Mouse (Mus musculus): ENCODE measurements around the gene Stk4.

The Stk4 gene

DNA sequence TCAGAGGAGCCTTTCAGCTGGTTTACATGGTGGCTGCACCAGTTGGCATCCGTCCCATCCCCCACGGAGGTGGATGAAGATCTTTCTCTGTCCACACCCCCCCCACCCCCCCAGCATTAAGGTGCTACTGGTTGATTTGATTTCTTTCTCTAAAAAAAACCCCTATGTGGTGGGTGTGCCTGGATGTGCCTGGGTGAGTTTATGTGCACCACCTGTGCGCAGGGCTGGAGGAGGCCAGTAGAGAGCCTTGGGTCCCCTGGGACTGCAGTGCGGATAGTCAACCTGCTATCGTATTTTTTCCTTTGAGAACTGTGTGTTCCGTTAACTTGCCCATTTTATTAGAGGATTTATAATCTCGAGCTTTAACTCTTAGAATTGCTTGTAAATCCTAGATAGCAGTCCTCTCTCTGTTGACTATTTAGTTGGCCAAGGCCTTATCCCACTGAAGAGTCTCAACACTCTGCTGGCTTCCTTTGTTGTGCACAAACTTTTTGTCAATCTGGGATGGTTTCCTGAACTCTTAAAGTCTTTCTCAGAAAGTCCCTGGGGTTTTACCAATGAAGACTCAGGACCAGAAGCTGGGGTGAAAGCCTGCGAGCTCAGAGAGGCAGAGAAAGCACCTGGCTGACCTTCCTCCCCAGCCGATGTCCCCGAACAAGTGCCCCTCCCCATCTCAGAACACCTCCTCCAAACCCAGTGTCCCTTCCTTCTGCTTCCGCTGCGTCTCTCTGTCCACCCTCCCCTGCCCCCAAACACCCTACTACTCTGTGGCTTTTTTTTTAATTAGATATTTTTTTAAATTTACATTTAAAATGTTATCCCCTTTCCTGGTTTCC is 58.7 kb downstream of the Stk4 start:
- WGBS: 96% methylated on average over 12 of the region's 12 CpGs

DNA sequence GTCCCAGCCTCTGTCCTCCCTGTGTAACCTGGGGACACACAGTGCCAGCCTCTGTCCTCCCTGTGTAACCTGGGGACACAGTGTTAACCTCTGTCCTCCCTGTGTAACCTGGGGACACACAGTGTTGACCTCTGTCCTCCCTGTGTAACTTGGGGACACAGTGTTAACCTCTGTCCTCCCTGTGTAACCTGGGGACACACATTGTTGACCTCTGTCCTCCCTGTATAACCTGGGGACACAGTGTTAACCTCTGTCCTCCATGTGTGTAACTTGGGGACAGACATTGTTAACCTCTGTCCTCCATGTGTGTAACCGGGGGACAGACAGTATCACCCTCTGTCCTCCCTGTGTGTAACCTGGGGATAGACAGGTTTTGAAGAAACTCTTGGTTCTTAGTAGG is 61.5 kb downstream of the Stk4 start:
- 96% methylated on average over 1 of the region's 1 CpGs for WGBS

- 32% methylated on average over 6 of the region's 6 CpGs for WGBS
These were observed 64.4 kb downstream of the Stk4 start for GRCm38 (mm10) chr2:164134563-164134962.

DNA sequence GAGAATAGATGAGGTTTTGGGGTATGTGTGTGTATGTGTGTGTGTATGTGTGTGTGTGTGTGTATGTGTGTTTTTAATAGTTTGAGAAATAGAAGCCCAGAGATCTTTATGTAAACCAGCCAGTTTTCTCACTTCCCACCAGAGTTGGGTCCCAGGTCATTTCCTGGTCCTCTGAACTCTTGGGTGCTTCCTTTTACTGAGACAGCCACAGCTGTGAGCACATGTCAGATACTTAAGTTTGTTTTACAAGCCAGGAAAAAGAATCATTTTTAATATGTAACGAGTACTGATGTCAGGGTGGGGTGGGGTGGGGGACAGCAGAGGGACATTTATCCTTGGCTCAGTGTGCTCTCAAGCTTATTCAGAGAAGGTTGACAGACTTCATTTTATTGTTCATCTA is 65.2 kb downstream of the Stk4 start:
- 72% methylated on average over 1 of the region's 1 CpGs for WGBS

- WGBS: 48% methylated on average over 2 of the region's 2 CpGs
These were observed 66.3 kb downstream of the Stk4 start for GRCm38 (mm10) chr2:164136393-164136792.

DNA sequence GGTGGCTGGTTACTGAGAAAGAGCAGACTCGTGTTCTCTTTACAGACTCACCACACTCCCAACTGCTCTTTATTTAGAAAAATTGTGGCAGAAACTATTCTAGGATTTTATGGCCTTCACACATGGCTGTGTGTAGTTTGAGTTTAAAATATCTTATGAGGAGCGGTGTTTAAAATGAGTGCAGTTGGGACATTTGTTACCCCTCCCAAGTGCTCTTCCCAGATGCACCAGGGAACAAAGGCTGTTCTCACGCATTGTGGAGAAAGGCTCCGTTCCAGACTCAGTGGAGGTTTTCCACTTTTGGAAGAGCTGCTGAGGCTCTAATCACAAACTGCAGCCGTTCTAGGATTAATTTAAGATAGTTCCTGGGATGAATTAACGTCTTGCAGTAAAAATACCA is 67.6 kb downstream of the Stk4 start:
- 23% methylated on average over 6 of the region's 6 CpGs for WGBS

GRCm38 (mm10) chr2:164142021-164142420 is 71.9 kb downstream of the Stk4 start:
- 15% methylated on average over 10 of the region's 10 CpGs for WGBS

DNA sequence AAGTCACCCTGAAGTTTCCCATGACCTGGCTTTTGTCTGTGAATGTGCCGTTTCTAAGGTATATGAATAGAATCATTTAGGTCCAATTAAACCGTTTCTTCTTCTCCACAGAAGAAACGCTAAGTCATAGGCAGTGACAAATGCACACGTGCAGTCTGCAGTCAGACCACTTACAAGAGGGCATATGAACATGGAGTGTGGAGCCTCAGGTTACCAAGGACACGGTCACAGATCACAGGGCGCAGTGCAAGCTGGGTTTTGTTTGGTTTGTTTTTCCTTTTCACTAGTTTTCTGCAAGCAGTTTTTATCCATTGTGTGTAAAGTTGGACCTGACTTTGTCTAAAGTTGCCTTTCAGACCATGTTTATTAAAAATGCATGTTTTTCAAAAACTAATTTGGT is 73.9 kb downstream of the Stk4 start:
- WGBS: 85% methylated on average over 6 of the region's 6 CpGs

GRCm38 (mm10) chr2:164144541-164144940 is 74.4 kb downstream of the Stk4 start:
- 94% methylated on average over 10 of the region's 10 CpGs for WGBS

DNA sequence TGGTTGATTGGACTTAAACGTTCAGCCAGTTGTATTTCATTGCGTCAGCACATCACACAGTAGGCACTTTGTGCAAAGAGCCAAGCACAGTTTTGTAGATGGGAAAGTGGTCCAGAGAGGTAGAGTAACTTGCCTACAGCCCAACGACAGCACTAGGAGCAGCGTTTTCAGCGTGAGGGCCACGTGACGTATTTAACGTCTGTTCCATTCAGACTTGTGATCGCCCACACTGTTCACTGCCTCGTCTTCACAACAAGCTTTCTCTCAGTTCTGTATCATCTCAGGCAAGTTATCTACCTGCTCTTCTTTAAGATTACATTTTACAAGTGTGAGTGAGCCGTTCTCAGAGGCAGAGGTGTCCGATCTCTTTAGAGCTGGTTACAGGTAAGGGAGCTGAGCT is 76.4 kb downstream of the Stk4 start:
- WGBS: 70% methylated on average over 12 of the region's 12 CpGs

- WGBS: 53% methylated on average over 14 of the region's 14 CpGs
These were observed 80.1 kb downstream of the Stk4 start for GRCm38 (mm10) chr2:164150086-164150760.

- WGBS: 94% methylated on average over 11 of the region's 11 CpGs
These were observed 82.2 kb downstream of the Stk4 start for GRCm38 (mm10) chr2:164152341-164152740.

GRCm38 (mm10) chr2:164154007-164154406 is 83.9 kb downstream of the Stk4 start:
- WGBS: 87% methylated on average over 10 of the region's 10 CpGs

DNA sequence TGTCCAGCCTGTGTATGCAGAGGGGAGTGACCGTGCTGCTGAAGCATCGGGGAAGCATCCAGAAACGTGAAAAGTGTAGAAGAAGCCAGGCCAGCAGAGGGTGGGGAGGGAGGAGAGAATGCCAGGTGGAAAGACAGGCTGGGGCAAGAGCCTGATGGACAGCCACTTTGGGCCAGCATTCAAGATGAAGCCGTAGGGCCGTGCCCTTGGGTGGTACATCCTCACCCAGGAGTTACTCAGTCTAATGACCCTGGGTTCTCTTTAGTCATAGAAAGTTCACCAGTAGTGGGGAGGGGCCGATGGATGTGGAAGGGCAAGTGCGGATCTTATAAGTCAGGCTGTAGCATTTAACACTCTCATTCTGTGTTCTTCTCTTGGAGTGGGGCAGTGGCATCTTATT is 86.0 kb downstream of the Stk4 start:
- 88% methylated on average over 7 of the region's 7 CpGs for WGBS

GRCm38 (mm10) chr2:164158838-164159237 is 88.7 kb downstream of the Stk4 start:
- WGBS: 77% methylated on average over 2 of the region's 2 CpGs

DNA sequence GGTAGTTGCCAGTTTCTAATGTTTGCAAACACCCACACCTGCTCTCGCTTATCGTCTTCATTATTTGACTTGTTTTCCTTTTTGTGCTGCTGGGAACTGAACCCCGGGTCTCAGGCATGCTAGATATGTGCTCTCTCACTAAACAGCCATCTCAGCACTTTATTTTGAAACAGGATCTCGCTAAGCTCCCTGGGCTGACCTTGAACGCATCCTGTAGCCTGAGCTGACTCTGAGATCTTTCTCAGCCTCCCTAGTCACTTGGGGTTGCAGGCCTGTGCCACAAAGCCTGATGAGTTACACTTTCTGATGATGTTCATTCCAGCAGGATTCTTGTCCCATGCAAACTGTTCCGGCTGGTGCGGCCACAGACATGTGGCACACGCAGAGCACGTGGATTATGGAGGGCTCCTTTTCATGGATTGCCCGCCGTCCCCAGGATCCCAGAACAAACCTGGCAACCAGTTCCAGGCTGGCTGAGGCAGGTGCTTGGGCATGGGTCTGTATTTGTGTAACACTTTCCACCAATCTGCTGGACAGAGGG is 91.5 kb downstream of the Stk4 start:
- WGBS: 85% methylated on average over 11 of the region's 11 CpGs

GRCm38 (mm10) chr2:164164941-164165340 is 94.8 kb downstream of the Stk4 start:
- WGBS: 87% methylated on average over 5 of the region's 5 CpGs

DNA sequence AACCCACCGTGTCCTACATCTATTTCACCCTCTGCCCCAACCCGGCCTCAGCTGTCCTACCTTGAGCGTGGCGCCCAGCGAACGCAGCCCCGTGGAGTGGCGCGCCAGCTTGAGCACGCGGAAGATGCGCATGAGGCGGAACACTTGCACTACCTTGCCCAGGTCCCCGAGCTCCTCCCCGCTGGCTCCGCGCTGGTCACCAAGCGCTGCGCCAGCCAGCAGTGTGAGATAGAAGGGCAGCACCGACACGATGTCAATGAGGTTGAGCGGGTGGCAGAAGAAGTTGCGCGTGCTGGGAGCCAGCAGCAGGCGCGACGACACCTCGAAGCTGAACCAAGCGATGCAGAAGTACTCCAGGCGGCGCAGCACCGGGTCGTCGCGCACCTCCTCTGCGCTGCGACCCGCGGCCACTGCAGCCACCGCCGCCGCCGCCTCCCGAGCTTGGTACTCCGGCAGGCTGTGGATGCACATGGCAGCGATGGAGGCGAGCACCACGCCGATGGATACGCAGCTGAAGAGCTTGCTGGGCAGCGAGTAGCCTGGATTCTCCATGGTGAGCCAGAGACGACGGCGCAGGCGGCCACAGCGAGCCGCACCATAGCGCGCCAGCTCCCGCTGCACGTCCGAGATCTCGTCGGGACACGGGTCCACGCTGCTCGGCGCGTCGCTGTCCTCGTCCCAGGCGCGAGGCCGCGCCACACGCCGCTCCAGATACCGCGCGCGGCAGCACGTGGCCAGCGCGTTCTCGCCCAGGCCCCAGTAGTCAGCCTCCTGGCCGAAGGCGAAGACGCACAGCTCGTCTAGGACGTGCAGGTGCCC is 97.8 kb downstream of the Stk4 start:
- WGBS: 13% methylated on average over 90 of the region's 90 CpGs

DNA sequence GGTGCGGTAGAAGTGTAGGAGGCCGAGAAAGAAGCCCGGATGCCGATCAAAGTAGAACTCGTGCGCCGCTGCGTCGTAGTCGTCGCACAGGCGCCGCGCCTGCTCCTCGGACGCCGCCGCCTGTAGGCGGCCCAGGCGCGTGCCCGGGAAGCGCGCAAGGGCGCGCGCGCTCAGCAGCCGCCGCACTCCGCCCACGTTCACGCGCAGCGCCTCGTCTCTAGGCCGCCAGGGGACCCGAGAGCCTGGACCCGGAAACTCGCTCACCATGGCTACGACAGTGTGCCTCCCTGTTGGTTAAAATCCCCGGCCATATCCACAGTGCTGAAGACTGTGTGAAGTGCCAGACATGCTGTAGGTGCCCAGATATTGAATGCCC is 98.4 kb downstream of the Stk4 start:
- WGBS: 10% methylated on average over 42 of the region's 42 CpGs

DNA sequence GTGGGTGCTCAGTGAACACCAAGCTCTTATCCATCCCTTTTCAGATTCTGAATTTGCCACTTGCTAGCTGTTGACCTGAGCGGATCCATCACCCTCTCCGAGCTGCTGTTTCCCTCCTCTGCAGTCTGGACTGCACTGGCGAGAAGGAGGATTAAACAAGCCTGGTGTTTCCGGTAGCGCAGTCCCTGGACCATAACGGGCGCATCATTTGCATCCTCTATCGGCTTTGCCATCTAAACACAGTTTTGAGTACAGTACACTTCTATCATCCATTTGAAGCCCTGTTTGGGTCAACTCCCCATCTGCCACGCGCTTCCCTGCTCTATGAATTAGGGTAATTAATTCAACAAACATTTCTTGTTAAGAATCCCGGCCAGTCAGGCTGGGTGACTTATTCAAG is 100.2 kb downstream of the Stk4 start:
- 15% methylated on average over 11 of the region's 11 CpGs for WGBS

DNA sequence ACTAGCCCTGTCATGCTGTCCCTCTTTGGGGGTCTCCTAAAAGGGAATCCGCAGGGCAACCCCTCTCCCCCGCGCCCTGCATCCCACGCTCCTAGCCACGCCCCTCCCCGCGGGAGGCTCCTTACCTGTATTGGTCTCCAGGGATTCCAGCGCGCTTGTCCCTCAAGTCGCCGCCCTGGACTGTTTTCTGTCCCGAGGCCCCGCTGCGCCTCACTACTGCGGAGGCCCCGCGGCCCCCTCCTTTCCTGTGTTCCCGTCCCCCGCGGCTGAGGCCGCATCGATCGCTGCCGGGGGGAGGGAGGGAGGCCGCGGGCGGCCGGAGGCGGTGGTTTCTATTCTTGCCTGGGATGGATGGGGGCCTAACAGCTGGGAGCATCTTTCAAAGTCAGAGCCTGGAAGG is 100.8 kb downstream of the Stk4 start, which contains the start of gene Kcns1:
Gene Kcns1, minus strand, starts transcription at position 212 of the 400 bp plus-strand sequence.
- 1% methylated on average over 28 of the region's 29 CpGs for WGBS

DNA sequence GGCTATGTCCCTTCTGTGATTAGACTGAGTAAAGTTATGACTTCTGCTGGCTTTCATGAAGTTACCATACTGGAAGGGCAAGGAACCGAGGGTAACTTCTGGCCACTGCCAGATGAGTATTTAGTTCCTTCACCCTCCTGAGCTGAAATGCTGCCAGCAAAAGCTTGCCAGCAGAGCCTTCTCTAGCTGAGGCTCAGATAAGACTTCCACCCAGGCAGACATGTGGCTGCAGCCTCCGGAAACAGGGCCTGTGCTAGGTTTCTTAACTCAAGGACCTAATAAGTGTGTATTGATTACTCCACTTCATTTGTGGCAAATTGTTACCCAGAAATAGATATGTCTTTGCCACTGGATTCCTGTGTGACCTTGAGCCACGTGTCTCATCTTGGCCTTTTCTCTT is 103.3 kb downstream of the Stk4 start:
- WGBS: 41% methylated on average over 3 of the region's 3 CpGs
